Mouse (Mus musculus): ENCODE measurements at regions not wholly inside any gene's neighbourhood (a gene's known extent, or its start where the extent isn't known, plus 50 kb on each side); places are given as distances from the start of the nearest gene placed in this dataset.
"Not testable (repeated sequence)": the region's sequence is repeated elsewhere in the genome, so short reads cannot be mapped to it uniquely, and the experiment has no call there.

DNA sequence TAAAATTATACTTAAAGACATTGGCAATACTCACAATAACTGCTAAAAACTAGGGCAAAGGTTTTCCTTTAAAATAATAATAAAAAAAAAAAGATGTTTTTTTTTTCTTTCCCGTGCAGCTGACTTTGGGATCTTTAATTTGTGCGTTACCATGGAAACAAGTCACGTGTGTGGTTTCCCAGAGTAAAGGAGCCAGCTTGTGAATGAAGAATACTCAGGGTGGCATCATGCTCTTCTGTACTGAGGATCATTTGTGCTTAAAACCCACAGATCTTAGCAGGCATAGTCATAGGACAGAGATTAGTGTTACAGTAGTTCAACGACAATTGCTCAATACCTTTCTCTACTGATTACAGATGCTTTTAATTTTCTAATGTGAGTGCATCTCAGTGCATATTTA is 189.1 kb downstream of the Wdr20rt start:
- intact Hi-C loops (cut with DNase I): no loop called here
- no peak for DNase-seq (ENCODE audit: low spot score)

DNA sequence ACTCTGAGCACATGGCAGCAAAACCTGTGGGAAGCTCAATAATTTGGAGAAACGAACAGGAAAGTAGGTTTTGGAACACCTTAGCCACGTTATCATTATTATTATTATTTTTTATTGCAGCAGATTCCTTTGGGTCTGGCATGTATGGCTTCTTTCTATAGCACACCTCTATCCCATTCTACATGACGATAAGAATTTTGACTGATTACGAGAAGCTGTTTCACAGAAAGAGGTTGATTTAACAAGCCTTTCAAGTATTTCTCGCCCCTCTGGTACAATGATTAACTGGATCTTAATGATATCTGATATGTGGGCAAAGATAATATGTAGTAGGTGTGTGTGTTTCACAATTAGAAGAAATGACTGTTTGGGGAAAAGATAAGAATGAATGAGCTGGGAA is 191.6 kb downstream of the Wdr20rt start:
- intact Hi-C loops (cut with DNase I): no loop called here

DNA sequence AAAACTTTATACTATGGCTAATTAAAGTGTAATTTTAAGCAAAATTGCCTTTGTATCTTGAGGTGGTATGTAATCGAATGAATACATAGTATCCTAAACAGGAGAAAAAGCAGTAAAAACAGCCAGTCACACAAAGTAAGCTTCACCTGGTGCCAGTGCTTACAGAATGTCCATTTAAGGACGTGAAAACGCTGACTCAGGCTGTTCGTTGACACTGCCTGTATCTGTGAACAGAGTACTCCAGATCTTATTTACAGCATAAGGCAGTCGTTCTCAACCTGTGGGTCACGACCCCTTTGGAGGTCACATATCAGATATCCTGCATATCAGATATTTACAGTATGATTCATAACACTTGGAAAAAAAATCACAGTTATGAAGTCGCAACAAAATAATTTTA is 194.8 kb downstream of the Wdr20rt start:
- no peak for DNase-seq (ENCODE audit: low spot score)
- intact Hi-C loops (cut with DNase I): no loop called here

More for the DNA sequence above, 191.6 kb downstream of the Wdr20rt start:
- no peak for DNase-seq (ENCODE audit: low spot score)

DNA sequence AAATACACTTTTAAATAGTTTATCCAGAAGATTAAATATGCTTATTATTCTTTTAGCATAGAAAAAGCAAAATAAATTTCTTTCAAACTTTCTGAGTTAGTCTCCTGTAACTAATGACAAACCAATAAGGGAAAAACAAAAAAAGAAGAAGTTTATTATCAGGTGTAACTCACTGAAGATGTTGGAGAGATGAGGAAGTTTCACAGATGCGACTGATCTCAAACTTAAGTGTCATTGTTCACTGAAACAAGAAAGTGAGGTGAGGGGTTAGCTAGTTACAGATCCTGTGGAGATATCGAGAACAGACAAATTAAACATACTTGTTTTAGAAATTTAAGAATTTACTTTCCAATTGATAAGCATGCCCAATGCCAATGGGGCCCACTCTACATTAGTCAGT is 199.2 kb downstream of the Wdr20rt start:
- intact Hi-C loops (cut with DNase I): no loop called here
- no peak for DNase-seq (ENCODE audit: low spot score)

DNA sequence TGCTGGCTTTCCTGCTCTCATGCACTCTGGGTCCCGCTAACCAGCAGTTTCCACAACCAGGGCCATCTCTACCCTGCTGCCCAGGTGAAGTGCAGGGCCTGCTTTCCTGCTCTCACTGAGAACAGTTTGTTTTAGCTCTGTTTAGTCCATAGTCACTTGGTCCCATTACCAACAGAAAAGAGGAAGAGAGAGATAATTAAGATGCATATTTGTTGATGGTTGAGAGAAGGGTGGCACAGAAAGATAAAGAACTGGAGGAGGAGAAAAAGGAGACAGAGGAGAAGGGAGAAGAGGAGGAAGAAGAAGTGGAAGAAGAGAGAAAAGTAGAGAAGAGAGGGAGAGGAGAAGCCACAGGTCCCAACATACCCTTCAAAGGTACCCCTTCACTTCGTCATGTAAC is 200.1 kb downstream of the Wdr20rt start:
- no peak for DNase-seq (ENCODE audit: low spot score)
- intact Hi-C loops (cut with DNase I): no loop called here

DNA sequence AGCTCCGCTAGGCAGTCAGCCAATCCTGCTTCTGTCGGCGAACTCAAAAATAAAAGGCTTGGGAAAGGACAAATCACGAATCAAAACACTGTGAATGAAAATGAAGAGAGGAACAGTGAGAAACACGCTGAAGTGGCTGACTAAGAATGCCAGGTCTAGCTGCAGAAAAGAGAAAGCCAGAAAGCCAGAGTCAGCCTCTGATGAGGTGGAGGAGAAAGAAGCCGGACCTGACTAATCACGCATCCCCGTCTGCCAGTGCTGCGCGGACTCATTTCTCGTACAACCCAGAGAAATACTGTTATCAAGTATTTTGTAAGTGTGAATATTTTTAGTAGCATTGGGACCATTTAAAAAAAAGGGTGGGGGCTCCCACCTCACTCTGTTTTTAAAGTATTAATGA is 201.6 kb downstream of the Wdr20rt start:
- intact Hi-C loops (cut with DNase I): no loop called here
- DNase-seq (ENCODE audit: low spot score): no peak

DNA sequence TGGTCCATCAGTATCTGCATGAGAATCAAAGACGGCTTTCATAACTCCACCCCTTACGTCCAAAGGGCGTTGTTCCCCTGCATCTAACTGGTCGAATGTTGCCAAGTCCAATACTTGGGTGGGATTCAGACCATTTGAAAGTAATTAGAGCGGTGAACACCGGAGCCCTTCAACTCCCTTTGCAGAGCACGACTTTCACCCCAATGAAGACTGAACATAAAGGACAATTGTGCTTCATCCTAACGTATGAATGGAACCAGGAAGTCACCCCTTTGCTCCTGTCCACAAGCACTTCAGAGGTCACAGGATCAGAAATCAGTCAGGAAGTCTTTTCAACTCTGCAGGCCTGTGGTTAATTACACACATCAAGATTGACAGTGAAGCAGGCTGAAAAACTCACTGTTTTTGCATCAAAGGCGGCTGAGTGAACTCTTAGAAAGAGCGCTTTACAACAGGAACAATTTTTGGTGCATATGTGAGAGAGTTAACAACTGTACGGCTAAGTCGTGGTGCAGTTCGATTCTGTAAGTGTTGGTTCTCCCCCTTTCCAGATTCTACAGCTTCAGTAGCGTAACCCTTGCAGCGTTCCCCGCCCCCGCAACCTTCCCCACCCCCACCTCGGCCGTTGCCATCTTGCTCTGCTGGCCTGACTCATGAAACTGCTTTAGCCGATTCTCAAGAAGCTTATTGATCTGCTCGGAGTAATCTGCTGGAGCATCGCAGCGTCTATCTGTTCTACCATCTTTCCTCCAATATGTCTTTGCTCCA is 203.1 kb downstream of the Wdr20rt start:
- DNase-seq (ENCODE audit: low spot score): no peak
- intact Hi-C loops (cut with DNase I): no loop called here

DNA sequence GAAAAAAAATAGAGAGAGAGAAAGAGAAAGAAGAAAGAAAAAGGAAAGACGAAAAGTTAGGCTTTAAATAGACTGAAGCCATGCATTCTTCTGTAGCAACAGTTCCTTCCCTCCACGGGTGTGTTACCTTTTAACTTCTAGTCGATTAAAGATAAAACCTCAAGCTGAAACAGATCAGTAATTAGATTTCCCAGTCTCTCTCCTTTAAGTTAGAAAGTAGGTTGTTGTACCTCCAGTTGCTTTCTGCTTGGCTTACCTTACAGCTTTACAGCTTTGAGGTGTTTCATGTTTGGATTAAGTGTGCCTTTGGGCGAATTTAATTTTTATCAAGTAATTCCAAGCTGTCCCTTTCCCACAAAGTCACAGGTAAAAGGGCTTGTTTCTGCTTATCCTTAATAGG is 225.5 kb downstream of the Wdr20rt start:
- DNase-seq (ENCODE audit: low spot score): no peak
- intact Hi-C loops (cut with DNase I): no loop called here

DNA sequence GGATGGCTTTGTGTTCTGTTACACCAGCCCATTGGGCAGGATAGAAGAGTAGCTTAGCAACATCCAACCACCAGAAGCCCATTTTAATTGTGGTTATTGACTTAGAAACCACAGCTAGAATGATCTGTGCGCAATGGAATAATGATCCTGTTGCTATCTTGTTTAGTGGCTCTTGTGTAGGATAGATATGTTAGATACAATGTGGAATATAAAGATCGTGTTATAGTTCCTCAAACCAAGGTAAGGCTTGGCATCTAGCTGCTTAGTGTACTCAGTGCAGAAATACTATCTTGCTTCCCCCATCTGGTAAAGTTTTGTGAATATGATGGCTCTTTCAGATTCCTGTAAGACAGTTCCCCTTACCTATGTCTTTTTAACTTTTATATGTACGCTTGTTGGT is 230.4 kb downstream of the Wdr20rt start:
- DNase-seq (ENCODE audit: low spot score): no peak
- intact Hi-C loops (cut with DNase I): no loop called here

DNA sequence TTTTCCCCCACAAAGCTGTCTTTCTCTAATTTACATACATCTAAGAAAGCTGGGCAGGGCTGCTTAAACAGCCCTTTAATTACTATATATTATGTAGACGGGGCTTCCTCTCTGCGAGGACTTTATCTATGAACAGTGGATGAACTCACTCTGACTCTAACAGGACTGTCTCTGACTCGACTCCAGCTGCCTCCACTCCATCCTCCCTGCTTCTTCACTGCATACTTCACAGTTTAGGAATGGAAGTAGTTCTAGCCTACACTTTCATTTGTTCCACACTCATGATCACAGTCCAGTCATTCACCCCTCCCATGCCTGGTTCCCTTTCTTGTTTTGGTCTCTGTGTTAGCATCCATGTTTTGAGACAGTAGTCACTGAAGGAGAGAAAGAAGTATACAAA is 231.6 kb downstream of the Wdr20rt start:
- intact Hi-C loops (cut with DNase I): no loop called here
- DNase-seq (ENCODE audit: low spot score): no peak

DNA sequence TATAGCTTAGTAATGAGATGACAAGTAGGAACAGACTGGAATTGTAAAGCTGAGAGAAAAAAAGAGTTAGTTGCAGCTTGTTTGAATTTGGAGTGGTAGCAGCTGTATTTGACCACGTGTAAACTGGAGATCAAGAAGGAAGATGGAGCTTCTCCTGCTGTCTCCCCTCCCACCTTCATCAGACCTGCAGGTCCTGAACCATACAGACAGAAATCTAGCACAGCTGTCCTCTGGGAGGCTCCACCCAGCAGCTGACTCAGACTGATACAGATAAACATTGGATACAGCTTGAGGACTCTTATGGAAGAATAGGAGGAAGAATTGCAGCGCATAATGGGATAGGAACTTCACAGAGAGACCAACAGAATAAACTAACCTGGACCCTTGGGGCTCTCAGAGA is 238.9 kb downstream of the Wdr20rt start:
- intact Hi-C loops (cut with DNase I): no loop called here
- DNase-seq (ENCODE audit: low spot score): no peak

DNA sequence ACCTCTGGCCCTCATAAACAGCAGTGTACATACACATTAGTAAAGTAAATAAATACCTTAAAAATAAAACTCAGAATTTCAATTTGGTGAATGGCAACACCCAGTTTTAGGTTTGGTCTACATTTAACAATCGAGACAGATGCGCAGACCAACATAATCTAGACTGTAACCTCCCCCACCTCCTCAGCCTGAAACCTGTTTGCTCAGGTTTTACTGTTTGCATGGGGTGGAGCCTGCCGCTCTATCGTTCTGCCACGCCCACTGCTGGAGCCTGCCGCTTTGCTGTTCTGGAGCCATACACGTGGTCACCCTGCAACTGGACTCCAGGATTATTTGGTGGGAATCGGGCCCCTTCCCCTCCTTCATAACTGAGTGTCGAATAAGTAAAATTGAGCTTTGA is 253.4 kb downstream of the Wdr20rt start:
- DNase-seq (ENCODE audit: low spot score); intact Hi-C loops (cut with DNase I): not testable (repeated sequence)

DNA sequence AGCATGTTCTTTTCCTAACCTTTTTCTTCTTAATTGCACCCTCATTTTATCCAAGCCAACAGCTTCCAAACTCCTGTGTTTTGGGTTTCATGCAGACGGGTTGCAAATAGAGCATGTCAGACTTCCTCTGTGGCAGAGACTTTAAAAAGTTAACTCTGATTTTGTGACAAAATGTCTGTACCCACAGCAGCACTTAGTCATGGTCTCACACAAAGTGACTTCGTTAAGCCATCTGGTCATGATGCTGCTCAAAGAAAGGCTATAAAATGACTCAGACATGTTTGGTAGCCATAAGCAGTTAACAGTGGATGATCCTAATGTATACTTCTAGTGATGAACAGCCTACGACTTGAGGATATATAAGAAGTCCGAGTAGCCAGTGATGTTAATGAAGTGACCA is 255.5 kb downstream of the Wdr20rt start:
- DNase-seq (ENCODE audit: low spot score): no peak
- intact Hi-C loops (cut with DNase I): no loop called here

DNA sequence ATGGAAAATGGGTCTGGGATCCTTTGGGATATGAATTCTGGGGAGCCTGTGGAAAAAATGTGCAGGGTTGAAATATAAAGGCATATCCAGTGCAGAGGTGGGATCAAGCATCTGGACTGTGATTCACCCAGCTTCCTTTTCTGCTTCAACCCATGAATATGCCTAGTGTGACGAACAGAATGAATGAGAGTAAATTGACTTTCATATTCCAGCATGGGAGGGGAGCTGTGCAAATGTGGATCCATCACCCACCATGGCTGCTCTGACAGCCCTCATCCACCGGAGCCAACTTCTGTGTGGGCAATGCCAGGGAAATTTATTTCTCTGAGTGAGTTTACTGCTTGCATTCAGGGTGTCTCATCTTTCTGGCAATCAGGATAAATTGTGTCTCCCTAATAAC is 265.8 kb downstream of the Wdr20rt start:
- intact Hi-C loops (cut with DNase I): no loop called here
- DNase-seq (ENCODE audit: low spot score): no peak

DNA sequence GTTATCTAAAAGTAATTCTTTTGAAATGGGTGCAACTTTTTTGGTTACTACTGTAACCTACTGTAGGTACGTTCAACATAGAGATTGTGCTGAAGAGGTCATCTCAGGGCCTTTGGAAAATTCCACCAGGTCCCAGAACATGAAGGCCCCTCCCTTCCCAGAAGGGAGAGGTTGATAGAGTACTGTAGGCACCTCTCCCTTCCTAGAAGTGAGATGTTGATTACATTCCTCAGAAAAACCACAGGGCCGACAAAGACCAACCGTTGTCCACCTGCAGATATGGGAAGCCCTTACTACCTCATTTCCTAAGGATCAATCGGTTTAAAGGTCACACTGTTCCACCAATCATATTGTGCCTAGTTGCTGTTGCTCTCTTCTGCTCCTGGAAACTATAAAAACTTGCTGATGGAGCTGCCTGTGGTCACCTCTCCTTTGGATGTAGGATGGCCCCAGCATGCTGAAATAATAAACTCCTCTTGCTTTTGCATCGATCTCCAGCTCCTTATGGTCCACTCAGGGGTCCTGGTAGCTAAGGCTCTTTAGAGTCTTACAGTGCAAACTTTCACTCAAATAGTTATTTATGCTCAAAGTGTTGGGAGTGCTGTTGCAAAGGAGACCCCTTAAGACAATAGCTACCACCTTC is 269.2 kb downstream of the Wdr20rt start:
- intact Hi-C loops (cut with DNase I): no loop called here
- DNase-seq (ENCODE audit: low spot score): no peak

DNA sequence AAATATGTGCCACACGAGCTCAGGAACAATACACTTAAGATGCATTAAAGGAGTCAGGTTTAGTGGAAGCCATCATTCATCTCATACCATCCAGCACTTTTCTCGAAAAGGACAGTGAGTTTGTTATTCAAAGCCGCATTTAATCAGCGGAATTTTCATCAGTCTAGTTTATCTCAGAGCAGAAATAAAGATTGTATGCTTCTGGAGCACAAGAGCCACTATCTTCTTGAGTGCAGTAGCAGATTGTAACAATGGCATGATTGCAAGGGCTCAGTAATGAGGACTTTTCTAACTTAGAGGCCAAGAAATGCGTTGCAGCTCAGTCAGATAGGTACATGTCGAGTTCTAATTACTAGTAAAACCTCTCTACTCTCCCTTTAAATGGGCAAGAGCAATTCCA is 271.3 kb downstream of the Wdr20rt start:
- DNase-seq (ENCODE audit: low spot score): no peak
- intact Hi-C loops (cut with DNase I): no loop called here

DNA sequence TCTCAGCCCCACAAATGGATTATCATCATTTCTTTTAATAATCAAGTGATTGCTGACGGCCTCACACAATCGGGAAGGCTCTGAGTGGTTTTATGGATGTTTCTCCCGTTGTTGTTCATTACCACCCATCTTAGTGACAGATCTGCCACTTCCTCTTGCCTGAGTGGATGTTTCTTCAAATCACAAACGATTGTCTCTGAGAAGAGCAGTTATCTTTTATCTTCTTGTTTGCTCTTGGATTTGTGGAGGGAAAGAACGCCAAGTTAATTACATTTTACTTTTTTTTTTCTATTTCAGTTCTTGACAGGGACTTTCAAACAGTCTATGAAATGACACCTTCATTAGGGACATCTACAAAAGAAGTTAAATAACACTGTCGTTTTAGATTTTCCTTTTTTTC is 272.3 kb downstream of the Wdr20rt start:
- DNase-seq (ENCODE audit: low spot score): no peak

DNA sequence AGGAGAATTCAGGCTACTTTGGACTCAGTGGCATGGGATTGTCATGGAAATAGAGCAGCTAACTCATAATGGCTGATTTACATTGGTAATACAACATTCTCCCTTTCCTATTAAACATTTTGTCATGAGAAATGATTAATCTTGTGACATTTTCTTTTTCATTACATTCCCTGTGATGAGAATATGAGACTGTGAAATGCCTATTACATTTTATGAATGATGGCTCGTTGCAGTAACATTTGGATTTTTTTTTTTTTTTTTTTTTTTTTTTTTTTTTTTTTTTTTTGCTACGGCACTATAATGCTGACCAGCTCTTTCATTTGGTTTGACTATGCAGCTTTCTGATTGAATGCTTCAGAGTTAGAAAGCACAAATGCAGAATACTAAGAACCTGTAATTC is 276.1 kb downstream of the Wdr20rt start:
- intact Hi-C loops (cut with DNase I): no loop called here
- DNase-seq (ENCODE audit: low spot score): no peak

More for the DNA sequence above, 272.3 kb downstream of the Wdr20rt start:
- intact Hi-C loops (cut with DNase I): no loop called here

DNA sequence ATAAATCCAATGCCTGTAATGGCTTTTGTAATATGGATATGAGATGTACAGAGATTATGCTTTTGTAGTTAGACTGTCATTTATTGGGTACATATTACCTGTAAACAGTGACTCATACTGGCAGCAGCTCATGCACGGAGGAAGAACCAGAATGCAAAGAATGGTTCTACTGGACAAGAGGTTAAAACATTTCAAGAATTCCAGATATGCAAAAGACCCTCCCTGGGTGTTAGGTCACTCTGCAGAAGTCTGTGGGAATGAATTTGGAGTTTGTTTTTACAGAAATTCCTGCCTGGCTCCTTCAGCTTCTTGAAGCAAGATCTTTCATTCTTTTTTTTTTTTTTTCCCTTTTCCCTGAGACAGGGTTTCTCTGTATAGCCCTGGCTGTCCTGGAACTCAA is 276.7 kb downstream of the Wdr20rt start:
- intact Hi-C loops (cut with DNase I): no loop called here
- DNase-seq (ENCODE audit: low spot score): no peak

DNA sequence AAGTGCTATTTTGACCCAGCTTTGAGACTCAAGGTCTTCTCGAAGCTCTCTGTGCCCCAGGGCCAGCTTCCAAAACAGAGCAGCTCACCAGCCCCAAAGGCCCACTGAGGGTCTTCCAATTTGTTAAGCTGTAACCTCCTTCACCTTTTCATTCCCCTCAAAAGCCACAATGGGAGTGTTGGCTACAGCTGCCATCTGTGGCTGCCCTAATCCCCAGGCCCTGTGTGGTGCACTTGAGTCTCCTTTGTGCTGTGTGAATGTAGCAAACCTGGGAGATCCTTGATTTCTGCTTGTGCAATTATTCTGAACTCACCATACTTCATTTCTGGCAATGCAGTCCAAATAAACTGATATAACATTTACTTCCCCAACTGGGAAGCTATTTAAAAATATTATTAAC is 287.8 kb downstream of the Wdr20rt start:
- intact Hi-C loops (cut with DNase I): no loop called here
- DNase-seq (ENCODE audit: low spot score): no peak

DNA sequence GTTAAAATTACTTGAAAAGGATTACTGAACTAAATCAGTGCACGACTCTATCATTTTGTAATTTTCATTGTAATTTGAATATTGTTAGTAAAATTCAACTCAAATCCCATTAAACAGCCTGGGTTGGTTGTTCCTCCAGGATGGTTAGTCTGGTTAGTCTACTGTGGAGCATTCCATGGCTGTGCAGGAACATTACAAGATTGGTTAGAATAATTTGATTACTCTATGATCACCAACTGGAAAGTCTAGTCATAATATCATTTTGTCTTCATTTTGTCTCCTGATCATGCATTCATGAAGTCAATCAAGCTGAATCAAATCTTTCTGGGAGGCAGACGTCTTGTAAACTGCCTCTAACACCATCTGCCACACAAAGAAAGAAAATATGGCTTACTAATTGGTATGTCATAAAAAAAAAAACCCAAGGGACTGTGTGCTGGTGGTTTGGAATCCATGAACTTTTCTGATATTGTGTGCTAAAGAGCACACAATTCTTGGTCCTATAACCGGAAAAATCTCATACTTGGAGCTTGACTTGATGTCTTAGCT is 308.9 kb downstream of the Wdr20rt start:
- intact Hi-C loops (cut with DNase I): no loop called here
- no peak for DNase-seq (ENCODE audit: low spot score)

DNA sequence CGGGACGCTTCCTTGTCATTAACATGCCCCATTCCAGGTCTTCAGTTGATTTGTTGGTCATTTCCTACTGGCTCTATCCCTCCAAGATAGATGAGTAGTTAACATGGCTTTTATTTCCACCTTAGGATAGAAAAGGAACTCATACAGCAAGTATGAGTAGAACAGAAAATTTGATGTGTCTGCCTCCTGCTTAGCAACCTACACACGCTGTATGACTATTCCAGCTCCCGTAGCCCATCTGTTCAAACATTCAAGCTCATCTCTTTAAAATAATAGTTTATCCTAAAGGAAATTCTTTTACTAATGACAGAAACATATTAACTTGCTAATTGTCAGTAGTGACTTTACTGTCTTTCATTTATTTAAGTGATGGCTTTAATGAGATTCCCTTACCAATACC is 323.0 kb downstream of the Wdr20rt start:
- DNase-seq (ENCODE audit: low spot score): no peak
- intact Hi-C loops (cut with DNase I): no loop called here

All from heart, postnatal 25 days (tissue).